Mouse (Mus musculus) thymus, adult 2 months (tissue): ENCODE data around the gene Nfkbib.

Source experiments
- CTCF ChIP-seq: fragments of 200-500 bp; IDR thresholded peaks from 2 replicates; pipeline ENCODE4 v1.5.1; 2012; ENCODE audit warnings: mild to moderate bottlenecking, control low read depth, low read length, moderate library complexity, borderline replicate concordance; ENCODE audit not compliant: control insufficient read depth, poor library complexity, insufficient read depth; ENCODE audit errors: extremely low read depth
- POLR2A ChIP-seq: fragments of 200-500 bp; IDR thresholded peaks from 2 replicates; pipeline ENCODE4 v1.6.1; 2012; ENCODE audit warnings: mild to moderate bottlenecking, low read length, control low read depth, moderate library complexity; ENCODE audit not compliant: control insufficient read depth, poor library complexity, insufficient read depth; ENCODE audit errors: extremely low read depth

GRCm38 (mm10) chr7:28720753-28721537 lies 46.4 kb downstream of the Nfkbib start:
- TF ChIP-seq CTCF, result no peak
- TF ChIP-seq POLR2A, result no peak
